Mouse (Mus musculus): ENCODE results near the gene Galm. TPM values are rescaled to one million over a fixed set of nuclear protein-coding genes. Genes with fewer than 3 reads are reported as not detected.
A peak's percentile ranks its signal among the peaks of the same experiment; 100 is the strongest.

Galm gene
- polyA plus RNA-seq, 1 experiment: 9.3 TPM

GRCm38 (mm10) chr17:80167851-80168251 is 40.6 kb downstream of the Galm start:
- no peaks in the 10 kb centered on the region for H3K36me3 ChIP-seq (ENCODE audit: control insufficient read depth, insufficient read depth, low read length)
- WGBS: 89% methylated on average over 7 of the region's 7 CpGs
- H3K4me3 ChIP-seq (ENCODE audit: control insufficient read depth, insufficient read depth, low read length): no peak overlapping the region
- no peak overlapping the region for H3K27ac ChIP-seq (ENCODE audit: control insufficient read depth, insufficient read depth, low read length)
- DNase-seq: no peak
- TF ChIP-seq CTCF (IDR thresholded peaks at IDR 0.05; ENCODE audit: borderline replicate concordance, control insufficient read depth, extremely low read depth, insufficient read depth, low read length, poor library complexity) (no peak), POLR2A (IDR thresholded peaks at IDR 0.05; ENCODE audit: control insufficient read depth, extremely low read depth, insufficient read depth, low read length, poor library complexity) (no peak)
- H3K27me3 ChIP-seq (ENCODE audit: control insufficient read depth, insufficient read depth, low read length): no peaks in the 10 kb centered on the region
- peaks cover 8% of the 10 kb centered on the region for H3K4me1 ChIP-seq (replicated peaks; ENCODE audit: control insufficient read depth, insufficient read depth, low read length)

GRCm38 (mm10) chr17:80168425-80169182 is 41.3 kb downstream of the Galm start:
- no peak overlapping the region for H3K27ac ChIP-seq (ENCODE audit: control insufficient read depth, insufficient read depth, low read length)
- 77% methylated on average over 16 of the region's 16 CpGs for WGBS
- no peaks in the 10 kb centered on the region for H3K36me3 ChIP-seq (ENCODE audit: control insufficient read depth, insufficient read depth, low read length)
- DNase-seq: no peak
- no peak for TF ChIP-seq CTCF (IDR thresholded peaks at IDR 0.05; ENCODE audit: borderline replicate concordance, control insufficient read depth, extremely low read depth, insufficient read depth, low read length, poor library complexity)
- TF ChIP-seq POLR2A (IDR thresholded peaks at IDR 0.05; ENCODE audit: control insufficient read depth, extremely low read depth, insufficient read depth, low read length, poor library complexity): no peak
- no peak overlapping the region for H3K4me3 ChIP-seq (ENCODE audit: control insufficient read depth, insufficient read depth, low read length)
- peaks cover 12% of the 10 kb centered on the region for H3K4me1 ChIP-seq (replicated peaks; ENCODE audit: control insufficient read depth, insufficient read depth, low read length)
- H3K27me3 ChIP-seq (ENCODE audit: control insufficient read depth, insufficient read depth, low read length): no peaks in the 10 kb centered on the region

DNA sequence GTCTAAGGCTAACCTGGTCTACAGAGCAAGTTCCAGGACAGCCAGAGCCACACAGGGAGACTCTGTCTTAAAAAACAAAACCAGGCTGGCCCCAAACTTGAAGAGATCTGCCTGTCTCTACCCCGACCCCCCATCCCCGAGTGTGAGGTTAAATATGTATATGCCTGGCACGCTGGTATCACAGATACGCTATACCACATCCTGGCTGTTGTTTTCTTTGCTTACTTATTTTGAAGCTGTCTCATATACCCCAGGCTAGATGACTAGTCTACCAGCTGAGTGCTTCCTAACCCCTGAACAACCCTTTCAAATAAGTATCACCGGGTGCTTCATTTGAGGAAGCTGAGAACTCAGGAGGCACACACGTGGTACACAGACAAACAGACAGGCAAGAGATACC is 42.5 kb downstream of the Galm start:
- WGBS: 43% methylated on average over 6 of the region's 6 CpGs
- TF ChIP-seq CTCF (IDR thresholded peaks at IDR 0.05; ENCODE audit: borderline replicate concordance, control insufficient read depth, extremely low read depth, insufficient read depth, low read length, poor library complexity) (no peak), POLR2A (IDR thresholded peaks at IDR 0.05; ENCODE audit: control insufficient read depth, extremely low read depth, insufficient read depth, low read length, poor library complexity) (no peak)

DNA sequence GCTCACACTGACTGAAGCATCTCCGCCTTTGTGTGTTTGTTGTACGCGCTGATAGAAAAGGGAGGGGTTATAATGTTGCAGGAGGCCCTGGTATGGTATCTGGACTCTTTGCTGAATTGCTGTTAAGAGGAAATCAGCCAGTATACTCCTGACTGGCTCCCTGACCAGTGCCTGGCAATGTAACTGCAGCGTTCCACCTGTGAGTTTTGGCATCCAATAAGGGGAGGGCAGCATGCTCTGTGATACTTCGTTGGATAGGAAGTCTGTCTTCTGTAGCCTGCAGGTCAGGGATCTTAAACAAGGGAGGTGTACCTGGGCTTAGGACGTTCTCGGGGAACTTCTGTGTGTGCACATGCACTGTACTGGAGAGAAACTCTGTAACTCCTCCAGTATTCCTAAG is 43.7 kb downstream of the Galm start:
- no peaks in the 10 kb centered on the region for H3K36me3 ChIP-seq (ENCODE audit: control insufficient read depth, insufficient read depth, low read length)
- WGBS: 93% methylated on average over 7 of the region's 7 CpGs

More for the DNA sequence above, 42.5 kb downstream of the Galm start:
- H3K27me3 ChIP-seq (ENCODE audit: control insufficient read depth, insufficient read depth, low read length): no peaks in the 10 kb centered on the region
- DNase-seq: no peak
- peak overlapping the region; percentile 9; the same call in 1 of the 2 replicates for H3K27ac ChIP-seq (ENCODE audit: control insufficient read depth, insufficient read depth, low read length)
- peaks cover 24% of the 10 kb centered on the region for H3K4me1 ChIP-seq (replicated peaks; ENCODE audit: control insufficient read depth, insufficient read depth, low read length)
- no peaks in the 10 kb centered on the region for H3K36me3 ChIP-seq (ENCODE audit: control insufficient read depth, insufficient read depth, low read length)
- H3K4me3 ChIP-seq (ENCODE audit: control insufficient read depth, insufficient read depth, low read length): no peak overlapping the region

GRCm38 (mm10) chr17:80171948-80172347 is 44.7 kb downstream of the Galm start:
- Histone ChIP-seq H3K4me3 (ENCODE audit: control insufficient read depth, insufficient read depth, low read length) (no peak overlapping the region), H3K27ac (ENCODE audit: control insufficient read depth, insufficient read depth, low read length) (no peak overlapping the region), H3K27me3 (ENCODE audit: control insufficient read depth, insufficient read depth, low read length) (no peaks in the 10 kb centered on the region), H3K36me3 (ENCODE audit: control insufficient read depth, insufficient read depth, low read length) (no peaks in the 10 kb centered on the region), H3K4me1 (replicated peaks; ENCODE audit: control insufficient read depth, insufficient read depth, low read length) (peaks cover 36% of the 10 kb centered on the region)
- WGBS: 94% methylated on average over 4 of the region's 4 CpGs
- TF ChIP-seq CTCF (IDR thresholded peaks at IDR 0.05; ENCODE audit: borderline replicate concordance, control insufficient read depth, extremely low read depth, insufficient read depth, low read length, poor library complexity) (no peak), POLR2A (IDR thresholded peaks at IDR 0.05; ENCODE audit: control insufficient read depth, extremely low read depth, insufficient read depth, low read length, poor library complexity) (no peak)
- DNase-seq: no peak

More for the DNA sequence above, 43.7 kb downstream of the Galm start:
- H3K27ac ChIP-seq (ENCODE audit: control insufficient read depth, insufficient read depth, low read length): no peak overlapping the region
- DNase-seq: no peak
- TF ChIP-seq POLR2A (IDR thresholded peaks at IDR 0.05; ENCODE audit: control insufficient read depth, extremely low read depth, insufficient read depth, low read length, poor library complexity): no peak
- no peak for TF ChIP-seq CTCF (IDR thresholded peaks at IDR 0.05; ENCODE audit: borderline replicate concordance, control insufficient read depth, extremely low read depth, insufficient read depth, low read length, poor library complexity)
- no peak overlapping the region for H3K4me3 ChIP-seq (ENCODE audit: control insufficient read depth, insufficient read depth, low read length)
- H3K4me1 ChIP-seq (replicated peaks; ENCODE audit: control insufficient read depth, insufficient read depth, low read length): peaks cover 35% of the 10 kb centered on the region
- no peaks in the 10 kb centered on the region for H3K27me3 ChIP-seq (ENCODE audit: control insufficient read depth, insufficient read depth, low read length)

DNA sequence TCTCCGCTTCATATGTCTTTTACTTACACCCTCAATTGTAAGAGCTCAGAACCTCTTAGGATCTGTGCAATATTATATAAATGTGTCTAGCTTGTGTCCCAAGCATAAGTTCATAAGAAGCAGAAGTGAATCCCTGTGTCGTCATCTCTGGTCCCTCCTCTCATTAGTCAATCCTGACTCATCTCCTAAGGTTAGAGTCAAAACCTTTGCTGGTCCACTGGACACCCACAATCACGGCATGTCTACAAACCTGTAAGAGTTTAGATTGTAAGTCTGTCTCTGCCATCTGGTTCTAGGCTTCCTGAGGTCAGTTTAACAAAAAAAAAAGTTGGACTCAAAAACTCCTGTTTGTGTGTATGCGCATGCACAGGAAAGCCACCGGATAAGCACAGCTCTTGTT is 45.5 kb downstream of the Galm start:
- Histone ChIP-seq H3K27me3 (ENCODE audit: control insufficient read depth, insufficient read depth, low read length) (no peaks in the 10 kb centered on the region), H3K27ac (ENCODE audit: control insufficient read depth, insufficient read depth, low read length) (no peak overlapping the region), H3K36me3 (ENCODE audit: control insufficient read depth, insufficient read depth, low read length) (no peaks in the 10 kb centered on the region), H3K4me3 (ENCODE audit: control insufficient read depth, insufficient read depth, low read length) (no peak overlapping the region), H3K4me1 (replicated peaks; ENCODE audit: control insufficient read depth, insufficient read depth, low read length) (peaks cover 36% of the 10 kb centered on the region)
- 90% methylated on average over 5 of the region's 5 CpGs for WGBS
- TF ChIP-seq POLR2A (IDR thresholded peaks at IDR 0.05; ENCODE audit: control insufficient read depth, extremely low read depth, insufficient read depth, low read length, poor library complexity) (no peak), CTCF (IDR thresholded peaks at IDR 0.05; ENCODE audit: borderline replicate concordance, control insufficient read depth, extremely low read depth, insufficient read depth, low read length, poor library complexity) (no peak)
- no peak for DNase-seq
